Mouse (Mus musculus) midbrain, postnatal 0 days (tissue): Measurements from ENCODE around the gene Exoc4. TPM values are rescaled to one million over a fixed set of nuclear protein-coding genes. Genes with fewer than 3 reads are reported as not detected.

Experiments
- ATAC-seq: fragments of 200-750 bp; cut with Nextera tagmentation; 2 replicates; pipeline ENCODE4 v1.8.0; 2017; ENCODE audit warnings: moderate number of reproducible peaks, mild to moderate bottlenecking, moderate TSS enrichment, moderate library complexity; ENCODE audit not compliant: low FRiP score
- DNase-seq: peaks from one replicate; pipeline ENCODE4 v3.0.0-alpha.2; 2015; ENCODE audit warnings: low spot score
- H3K27ac ChIP-seq: fragments of 300-500 bp; sonication (generic); 2 replicates; pipeline ENCODE4 v1.5.1; 2014; ENCODE audit warnings: low read depth, mild to moderate bottlenecking, low read length, mixed read lengths
- H3K27me3 ChIP-seq: fragments of 300-500 bp; sonication (generic); 2 replicates; pipeline ENCODE4 v1.6.1; 2014; ENCODE audit warnings: low read length, control low read depth, mixed read lengths; ENCODE audit not compliant: insufficient read depth
- H3K36me3 ChIP-seq: fragments of 300-500 bp; sonication (generic); 2 replicates; pipeline ENCODE4 v1.6.1; 2014; ENCODE audit warnings: low read length, control low read depth, mixed read lengths; ENCODE audit not compliant: insufficient read depth
- H3K4me1 ChIP-seq: fragments of 300-500 bp; sonication (generic); 2 replicates; pipeline ENCODE4 v1.6.1; 2014; ENCODE audit warnings: mild to moderate bottlenecking, control low read depth, antibody characterized with exemption, low read length, mixed read lengths; ENCODE audit not compliant: insufficient read depth
- H3K4me2 ChIP-seq: fragments of 300-500 bp; sonication (generic); 2 replicates; pipeline ENCODE4 v1.6.1; 2014; ENCODE audit warnings: low read depth, mild to moderate bottlenecking, low read length, mixed read lengths; ENCODE audit not compliant: poor library complexity, severe bottlenecking
- H3K4me3 ChIP-seq: fragments of 300-500 bp; sonication (generic); 2 replicates; pipeline ENCODE4 v1.5.1; 2014; ENCODE audit warnings: low read depth, mild to moderate bottlenecking, low read length, moderate library complexity
- H3K9ac ChIP-seq: fragments of 300-500 bp; sonication (generic); replicated peaks from 2 replicates; pipeline ENCODE4 v1.6.1; 2014; ENCODE audit warnings: mild to moderate bottlenecking, low read length, moderate library complexity, mixed read lengths; ENCODE audit not compliant: poor library complexity, severe bottlenecking
- H3K9me3 ChIP-seq: fragments of 300-500 bp; sonication (generic); 2 replicates; pipeline ENCODE4 v1.6.1; 2016; ENCODE audit warnings: low read length, control low read depth
- CTCF ChIP-seq: IDR thresholded peaks from 2 replicates; pipeline ENCODE4 v1.5.1; 2016; ENCODE audit warnings: antibody characterized with exemption, mild to moderate bottlenecking
- WGBS: fragments of 180-500 bp; shearing (Covaris S2); extraction: QIAGEN DNeasy Blood & Tissue Kit; methylation state at CpG from one replicate; pipeline ENCODE4 v1.1.7; 2014; 5-methylcytosine and 5-hydroxymethylcytosine counted together
- polyA plus RNA-seq: library from polyadenylated mRNA; unstranded; fragments of >200 nt; fragmentation: Nextera tagmentation; extraction: Ambion mirVana; gene quantifications from 2 replicates; pipeline ENCODE4 v1.2.1, GENCODE M21; 2015
- total RNA-seq: library from RNA; depleted of rRNA; stranded (reverse); fragments of >200 nt; gene quantifications from 2 replicates; pipeline ENCODE4 v1.2.3, GENCODE M21; 2014

Gene Exoc4
- total and polyA plus RNA-seq, 2 experiments from 2014 or later: 29.5 to 72.5 TPM

GRCm38 (mm10) chr6:33382176-33382575 is 133.3 kb downstream of the Exoc4 start:
- H3K27me3 ChIP-seq: no peaks in the 10 kb centered on the region
- H3K9me3 ChIP-seq: no peaks in the 10 kb centered on the region
- H3K9ac ChIP-seq: no peak overlapping the region
- H3K36me3 ChIP-seq: no peaks in the 10 kb centered on the region
- no peak overlapping the region for H3K4me3 ChIP-seq
- DNase-seq (no peak), ATAC-seq (no peak)
- H3K27ac ChIP-seq: no peak overlapping the region
- no peaks in the 10 kb centered on the region for H3K4me1 ChIP-seq
- no peak for TF ChIP-seq CTCF
- 25% methylated on average over 3 of the region's 3 CpGs for WGBS
- no peak overlapping the region for H3K4me2 ChIP-seq

- H3K9ac ChIP-seq: no peak overlapping the region
- TF ChIP-seq CTCF: peak; percentile 40
- no peaks in the 10 kb centered on the region; the same call in 1 of the 2 replicates for H3K27me3 ChIP-seq
- no peaks in the 10 kb centered on the region for H3K9me3 ChIP-seq
- H3K4me1 ChIP-seq: no peaks in the 10 kb centered on the region
- WGBS: 82% methylated on average over 2 of the region's 2 CpGs
- H3K27ac ChIP-seq: no peak overlapping the region
- H3K4me3 ChIP-seq: no peak overlapping the region
- DNase-seq: no peak
- no peak overlapping the region for H3K4me2 ChIP-seq
- no peak for ATAC-seq
- H3K36me3 ChIP-seq: no peaks in the 10 kb centered on the region
Measured at GRCm38 (mm10) chr6:33392020-33392419, 143.1 kb downstream of the Exoc4 start.

GRCm38 (mm10) chr6:33399491-33399890 is 150.6 kb downstream of the Exoc4 start:
- H3K4me1 ChIP-seq: no peaks in the 10 kb centered on the region
- TF ChIP-seq CTCF: no peak
- ATAC-seq (no peak), DNase-seq (no peak)
- WGBS: 67% methylated on average over 1 of the region's 1 CpGs
- no peak overlapping the region for H3K4me2 ChIP-seq
- H3K27ac ChIP-seq: no peak overlapping the region
- H3K36me3 ChIP-seq: no peaks in the 10 kb centered on the region
- no peak overlapping the region for H3K4me3 ChIP-seq
- H3K27me3 ChIP-seq: no peaks in the 10 kb centered on the region
- H3K9ac ChIP-seq: no peak overlapping the region
- no peaks in the 10 kb centered on the region for H3K9me3 ChIP-seq

GRCm38 (mm10) chr6:33401161-33401560 is 152.3 kb downstream of the Exoc4 start:
- Histone ChIP-seq H3K4me3 (no peak overlapping the region), H3K27ac (no peak overlapping the region), H3K4me1 (no peaks in the 10 kb centered on the region), H3K36me3 (no peaks in the 10 kb centered on the region), H3K4me2 (no peak overlapping the region), H3K27me3 (no peaks in the 10 kb centered on the region), H3K9ac (no peak overlapping the region), H3K9me3 (no peaks in the 10 kb centered on the region)
- DNase-seq (no peak), ATAC-seq (no peak)
- WGBS: 95% methylated on average over 2 of the region's 2 CpGs
- TF ChIP-seq CTCF: no peak

GRCm38 (mm10) chr6:33405562-33406275 is 156.8 kb downstream of the Exoc4 start:
- DNase-seq (peak; percentile 72), ATAC-seq (no peak)
- no peaks in the 10 kb centered on the region for H3K9me3 ChIP-seq
- H3K27ac ChIP-seq: peak overlapping the region; percentile 55; the same call in 1 of the 2 replicates
- no peaks in the 10 kb centered on the region for H3K27me3 ChIP-seq
- no peak overlapping the region for H3K4me3 ChIP-seq
- H3K9ac ChIP-seq: no peak overlapping the region
- H3K4me2 ChIP-seq: no peak overlapping the region
- no peaks in the 10 kb centered on the region for H3K4me1 ChIP-seq
- TF ChIP-seq CTCF: peak; percentile 79
- WGBS: 45% methylated on average over 4 of the region's 4 CpGs
- H3K36me3 ChIP-seq: no peaks in the 10 kb centered on the region

- Histone ChIP-seq H3K4me1 (no peaks in the 10 kb centered on the region), H3K36me3 (no peaks in the 10 kb centered on the region), H3K9ac (no peak overlapping the region), H3K9me3 (no peaks in the 10 kb centered on the region), H3K27me3 (no peaks in the 10 kb centered on the region), H3K27ac (no peak overlapping the region), H3K4me2 (no peak overlapping the region), H3K4me3 (no peak overlapping the region)
- ATAC-seq: no peak
- no peak for TF ChIP-seq CTCF
- 90% methylated on average over 3 of the region's 3 CpGs for WGBS
- no peak for DNase-seq
Measured at GRCm38 (mm10) chr6:33409586-33409985, 160.7 kb downstream of the Exoc4 start.
